ENCODE assay signal across 8 mouse cellular contexts in the genomic region with DNA sequence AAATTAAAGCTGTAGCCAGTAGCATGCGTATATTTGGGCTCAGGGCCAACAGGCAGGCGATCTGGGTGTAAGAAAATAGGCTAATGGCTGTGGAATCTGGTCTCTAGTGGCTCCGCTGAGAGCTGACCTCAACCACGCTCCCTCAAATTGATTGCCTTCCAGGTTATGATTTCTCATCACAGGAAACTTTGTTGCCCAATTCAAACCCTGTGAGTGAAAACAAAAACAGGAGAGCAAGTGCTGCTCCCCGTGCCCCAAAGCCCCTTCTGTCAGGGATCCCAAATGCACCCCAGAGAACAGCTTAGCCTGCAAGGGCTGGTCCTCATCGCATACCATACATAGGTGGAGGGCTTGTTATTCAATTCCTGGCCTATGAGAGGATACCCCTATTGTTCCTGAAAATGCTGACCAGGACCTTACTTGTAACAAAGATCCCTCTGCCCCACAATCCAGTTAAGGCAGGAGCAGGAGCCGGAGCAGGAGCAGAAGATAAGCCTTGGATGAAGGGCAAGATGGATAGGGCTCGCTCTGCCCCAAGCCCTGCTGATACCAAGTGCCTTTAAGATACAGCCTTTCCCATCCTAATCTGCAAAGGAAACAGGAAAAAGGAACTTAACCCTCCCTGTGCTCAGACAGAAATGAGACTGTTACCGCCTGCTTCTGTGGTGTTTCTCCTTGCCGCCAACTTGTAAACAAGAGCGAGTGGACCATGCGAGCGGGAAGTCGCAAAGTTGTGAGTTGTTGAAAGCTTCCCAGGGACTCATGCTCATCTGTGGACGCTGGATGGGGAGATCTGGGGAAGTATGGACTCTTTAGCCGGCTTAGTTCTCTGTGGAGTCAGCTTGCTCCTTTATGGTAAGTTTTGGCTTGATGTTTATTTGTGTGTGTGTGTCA. TPM values are rescaled to one million over a fixed set of nuclear protein-coding genes. Genes with fewer than 3 reads are reported as not detected.
DNase-seq lines count a peak whose midpoint lies in the region; ATAC-seq and TF ChIP-seq lines count a peak whose summit lies in the region.

A gene (plus strand): TSS at position 452 of the 894 bp plus-strand sequence.

- H3K27ac ChIP-seq in MEL (ENCODE audit: control insufficient read depth, low read depth, low read length) = no peak within 1 kb of the TSS
- no peak within 1 kb of the TSS for H3K27ac ChIP-seq in hindbrain, embryonic 16.5 days (ENCODE audit: low read depth, low read length)
- no peak within 1 kb of the TSS for H3K27ac ChIP-seq in liver, embryonic 15.5 days (replicated peaks)
- no peak within 1 kb of the TSS for H3K27ac ChIP-seq in midbrain, embryonic 11.5 days (ENCODE audit: low read depth, low read length)

- no peak within 1 kb of the TSS for H3K4me2 ChIP-seq in hindbrain, embryonic 16.5 days (ENCODE audit: low read length)
- H3K4me2 ChIP-seq in liver, embryonic 15.5 days = peak within 1 kb of the TSS; percentile 21
- no peak within 1 kb of the TSS for H3K4me2 ChIP-seq in midbrain, embryonic 11.5 days

- no peak for TF ChIP-seq POLR2A in MEL (IDR thresholded peaks at IDR 0.05; ENCODE audit: control insufficient read depth in 1 of 2, insufficient read depth in 1 of 2, low read depth in 1 of 2, low read length in 2 of 2, poor library complexity in 1 of 2)

- no peak for ATAC-seq in hindbrain, embryonic 16.5 days
- peak; percentile 73 for ATAC-seq in liver, embryonic 15.5 days (ENCODE audit: insufficient read depth)
- ATAC-seq in midbrain, embryonic 11.5 days (ENCODE audit: low FRiP score) = no peak

- peaks cover 21% of the 10 kb centered on the region for H3K4me1 ChIP-seq in E14TG2a.4 (replicated peaks; ENCODE audit: low read depth, low read length)
- peaks cover 0 to 2% of the 10 kb centered on the region in 2 experiments; a peak in 2 of 4 replicates for H3K4me1 ChIP-seq in MEL (ENCODE audit: control insufficient read depth in 1 of 2, insufficient read depth in 2 of 2, low read length in 2 of 2)
- no peaks in the 10 kb centered on the region for H3K4me1 ChIP-seq in hindbrain, embryonic 16.5 days (ENCODE audit: control insufficient read depth, insufficient read depth, low read depth, low read length)
- H3K4me1 ChIP-seq in liver, embryonic 15.5 days (replicated peaks) = no peaks in the 10 kb centered on the region
- H3K4me1 ChIP-seq in midbrain, embryonic 11.5 days (ENCODE audit: control insufficient read depth, insufficient read depth, low read length) = no peaks in the 10 kb centered on the region

- DNase-seq in MEL (ENCODE audit: low read depth, low spot score) = peak; percentile 37
- DNase-seq in gastrocnemius, adult 8-10 months (ENCODE audit: low spot score in 2 of 2) = peak; percentile 25 to 46
- DNase-seq in right cerebral cortex, postnatal 25 days = no peak
- DNase-seq in midbrain, embryonic 11.5 days (ENCODE audit: low spot score, missing footprints) = no peak
- DNase-seq in layer of hippocampus, postnatal 36 days = no peak

- no peaks in the 10 kb centered on the region for H3K27me3 ChIP-seq in E14TG2a.4 (ENCODE audit: insufficient read depth, low read length)
- peaks cover 0 to 2% of the 10 kb centered on the region in 2 experiments; a peak in 1 of 4 replicates for H3K27me3 ChIP-seq in MEL (ENCODE audit: control insufficient read depth in 1 of 2, insufficient read depth in 2 of 2, low read length in 2 of 2)
- H3K27me3 ChIP-seq in hindbrain, embryonic 16.5 days (replicated peaks; ENCODE audit: control insufficient read depth, insufficient read depth, low read length) = no peaks in the 10 kb centered on the region
- H3K27me3 ChIP-seq in liver, embryonic 15.5 days = no peaks in the 10 kb centered on the region
- no peaks in the 10 kb centered on the region for H3K27me3 ChIP-seq in midbrain, embryonic 11.5 days (ENCODE audit: control insufficient read depth, insufficient read depth, low read length)

- no peak for TF ChIP-seq EP300 in MEL (IDR thresholded peaks at IDR 0.05; ENCODE audit: low read depth in 1 of 2, low read length in 2 of 2)

- WGBS in hindbrain, embryonic 16.5 days = 65% methylated on average over 16 of the region's 16 CpGs
- WGBS in liver, embryonic 15.5 days (ENCODE audit: insufficient replicate concordance) = 17% methylated on average over 16 of the region's 16 CpGs
- WGBS in midbrain, embryonic 11.5 days = 76% methylated on average over 16 of the region's 16 CpGs

- no peaks in the 10 kb centered on the region for H3K9me3 ChIP-seq in E14TG2a.4 (ENCODE audit: low read length)
- no peaks in the 10 kb centered on the region for H3K9me3 ChIP-seq in MEL (replicated peaks; ENCODE audit: insufficient read depth, low read length)
- no peaks in the 10 kb centered on the region for H3K9me3 ChIP-seq in hindbrain, embryonic 16.5 days (ENCODE audit: control insufficient read depth, low read length)
- no peaks in the 10 kb centered on the region for H3K9me3 ChIP-seq in liver, embryonic 15.5 days (replicated peaks)
- no peaks in the 10 kb centered on the region for H3K9me3 ChIP-seq in midbrain, embryonic 11.5 days (ENCODE audit: control insufficient read depth, low read length)

- peak within 1 kb of the TSS; percentile 66 for H3K4me3 ChIP-seq in E14TG2a.4 (replicated peaks; ENCODE audit: low read length)
- H3K4me3 ChIP-seq in MEL (ENCODE audit: control insufficient read depth in 1 of 2, insufficient read depth in 1 of 2, low read depth in 2 of 2, low read length in 2 of 2) = peak within 1 kb of the TSS in 1 of 2 experiments; percentile 28; a peak in 2 of 4 replicates
- peak within 1 kb of the TSS; percentile 9; the same call in 1 of the 2 replicates for H3K4me3 ChIP-seq in hindbrain, embryonic 16.5 days (ENCODE audit: low read length)
- peak within 1 kb of the TSS; percentile 5; the same call in 1 of the 2 replicates for H3K4me3 ChIP-seq in liver, embryonic 15.5 days (replicated peaks)
- H3K4me3 ChIP-seq in midbrain, embryonic 11.5 days (ENCODE audit: low read depth, low read length) = no peak within 1 kb of the TSS

- H3K36me3 ChIP-seq in E14TG2a.4 (ENCODE audit: insufficient read depth, low read length) (no peaks in the 10 kb centered on the region), MEL (ENCODE audit: control insufficient read depth in 1 of 2, insufficient read depth in 2 of 2, low read length in 2 of 2) (no peaks in the 10 kb centered on the region)
- no peaks in the 10 kb centered on the region for H3K36me3 ChIP-seq in hindbrain, embryonic 16.5 days (ENCODE audit: control insufficient read depth, insufficient read depth, low read length)
- no peaks in the 10 kb centered on the region for H3K36me3 ChIP-seq in liver, embryonic 15.5 days (replicated peaks)
- H3K36me3 ChIP-seq in midbrain, embryonic 11.5 days (ENCODE audit: control insufficient read depth, insufficient read depth, low read length) = no peaks in the 10 kb centered on the region

- H3K9ac ChIP-seq in MEL (ENCODE audit: control insufficient read depth, low read depth, low read length, poor library complexity, severe bottlenecking) = peak within 1 kb of the TSS; percentile 8; the same call in 1 of the 2 replicates
- H3K9ac ChIP-seq in hindbrain, embryonic 16.5 days (ENCODE audit: low read depth, low read length) = no peak within 1 kb of the TSS
- H3K9ac ChIP-seq in liver, embryonic 15.5 days = no peak within 1 kb of the TSS
- no peak within 1 kb of the TSS for H3K9ac ChIP-seq in midbrain, embryonic 11.5 days (ENCODE audit: low read length)

- no peak for TF ChIP-seq RAD21 in MEL (IDR thresholded peaks at IDR 0.05; ENCODE audit: low read depth, low read length)

- H3K79me2 ChIP-seq in MEL (ENCODE audit: control insufficient read depth, insufficient read depth, low read length, poor library complexity) = no peaks in the 10 kb centered on the region

- TF ChIP-seq CTCF in E14TG2a.4 (conservative IDR thresholded peaks at IDR 0.05; ENCODE audit: low read length) (no peak), MEL (IDR thresholded peaks at IDR 0.05 in 2 of 3, conservative IDR thresholded peaks at IDR 0.05 in 1 of 3; ENCODE audit: control insufficient read depth in 1 of 3, insufficient read depth in 1 of 3, low read depth in 2 of 3, low read length in 3 of 3, poor library complexity in 1 of 3, severe bottlenecking in 1 of 3) (no peak)

TF ChIP-seq in MEL, 35 proteins besides CTCF, POLR2A, EP300 and RAD21:
- TF ChIP-seq TCF12 (IDR thresholded peaks at IDR 0.05; ENCODE audit: low read depth, low read length) = no peak
- no peak for TF ChIP-seq USF2 (IDR thresholded peaks at IDR 0.05; ENCODE audit: borderline replicate concordance in 1 of 2, insufficient read depth in 1 of 2, low read depth in 1 of 2, low read length in 2 of 2)
- no peak for TF ChIP-seq MAX (IDR thresholded peaks at IDR 0.05; ENCODE audit: low read length)
- TF ChIP-seq USF1 (IDR thresholded peaks at IDR 0.05; ENCODE audit: low read depth, low read length) = no peak

RNA-seq across cellular contexts. Expression of the gene that starts here (rescaled TPM):
- 0.10 and 0.58 TPM in 2 replicates for total RNA-seq in MEL (2012; rRNA removed)
- under 1 TPM in 1 of 2 experiments, not detected in 1; 0.28 TPM for polyA plus RNA-seq in MEL (2012; ENCODE audit: insufficient read depth in 1 of 2, insufficient read length in 2 of 2, low read depth in 1 of 2, low replicate concordance in 2 of 2, missing spikeins in 1 of 2)
- 10 to 100 TPM in 2 of 4 experiments, 1 to 10 TPM in 2; 7.4 to 10.6 (median 9.3) TPM for total RNA-seq in gastrocnemius, adult 8-10 months (2022)
- polyA plus RNA-seq in hindbrain, embryonic 16.5 days (2015; fragmentation: Nextera tagmentation; extraction: Ambion mirVana) = 8.5 and 12.1 TPM in 2 replicates
- 4.0 and 4.8 TPM in 2 replicates for polyA plus RNA-seq in liver, embryonic 15.5 days (2015; fragmentation: Nextera tagmentation; extraction: Ambion mirVana)
- 9.9 and 11.1 TPM in 2 replicates for polyA plus RNA-seq in midbrain, embryonic 11.5 days (2014; fragmentation: Nextera tagmentation; extraction: Ambion mirVana)
- total RNA-seq in layer of hippocampus, postnatal 36 days (2021) = 1 to 10 TPM; 6.8 to 7.9 TPM

Comparison
In these comparisons a context has a peak if more than half of its experiments do, and no peak if none do; other contexts are left out.
1. Peak in DNase-seq and H3K9ac ChIP-seq in MEL; RNA of the gene not detected or under 1 TPM.
2. DNase-seq: peak in gastrocnemius, adult 8-10 months (2 of 2); none in right cerebral cortex, postnatal 25 days (single experiment), midbrain, embryonic 11.5 days (single experiment) and layer of hippocampus, postnatal 36 days (0 of 2).